ENCODE assay signal across 8 mouse cellular contexts in the genomic region with DNA sequence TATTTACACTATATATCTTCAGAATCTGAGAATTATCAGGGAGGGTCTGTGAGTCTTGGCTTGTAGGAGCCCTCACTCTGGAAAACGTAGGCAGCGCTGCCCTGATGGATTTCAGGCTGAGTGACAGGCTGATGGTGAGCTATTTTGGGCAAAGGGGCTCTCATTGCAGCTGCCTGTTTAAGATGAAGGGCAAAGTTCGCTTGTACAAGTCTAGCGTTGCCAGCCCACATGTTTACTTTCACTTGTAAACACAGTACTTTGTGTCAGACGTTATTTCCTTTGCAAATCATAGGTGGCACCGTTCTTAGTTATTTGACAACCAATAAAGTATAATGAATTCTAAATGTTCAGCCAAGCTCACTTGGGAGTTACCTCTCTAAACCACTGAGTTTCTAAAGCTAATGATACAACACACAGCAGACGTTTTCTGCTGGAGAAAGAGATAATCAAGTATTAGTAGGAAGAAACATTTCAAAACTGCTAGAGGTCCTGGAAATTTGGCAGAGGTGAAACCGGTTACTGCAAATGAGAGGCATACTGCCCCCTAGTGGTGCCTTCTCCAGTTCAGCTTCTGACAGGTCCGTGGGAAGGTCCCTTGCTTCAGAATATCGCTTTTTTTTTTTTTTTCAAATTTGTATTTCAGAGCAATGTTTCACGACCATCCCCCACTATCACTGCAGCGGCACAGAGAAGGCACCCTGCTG. TPM values are rescaled to one million over a fixed set of nuclear protein-coding genes. Genes with fewer than 3 reads are reported as not detected.
A peak's percentile ranks its signal among the peaks of the same experiment; 100 is the strongest.
DNase-seq lines count a peak whose midpoint lies in the region; ATAC-seq and TF ChIP-seq lines count a peak whose summit lies in the region.

No protein-coding gene starts in this region.

- 0 out of 2 replicates have a peak, but pooled peaks have one; percentile 20 for ATAC-seq in forebrain, postnatal 0 days
- 0 out of 2 replicates have a peak, but pooled peaks have one; percentile 27 for ATAC-seq in lung, embryonic 16.5 days (ENCODE audit: low read depth)

- H3K4me2 ChIP-seq in forebrain, postnatal 0 days (ENCODE audit: low read depth) = no peak overlapping the region
- H3K4me2 ChIP-seq in lung, embryonic 16.5 days (ENCODE audit: low read depth, low read length) = peak overlapping the region; percentile 44

- peak; percentile 78 for TF ChIP-seq CTCF in forebrain, postnatal 0 days (IDR thresholded peaks at IDR 0.05; ENCODE audit: low read depth)

- H3K27ac ChIP-seq in forebrain, postnatal 0 days (ENCODE audit: low read depth, low read length) = no peak overlapping the region
- H3K27ac ChIP-seq in lung, embryonic 16.5 days (ENCODE audit: low read length) = no peak overlapping the region

- intact Hi-C loops in heart, postnatal 36 days (cut with DNase I) = loop anchor here (1.0 kb wide), 2 partner anchors 48 to 148 kb away; a partner anchor contains a TSS

- no peaks in the 10 kb centered on the region for H3K4me1 ChIP-seq in forebrain, postnatal 0 days (ENCODE audit: insufficient read depth)
- peaks cover 17% of the 10 kb centered on the region for H3K4me1 ChIP-seq in lung, embryonic 16.5 days (replicated peaks; ENCODE audit: control insufficient read depth, insufficient read depth, low read length)

- WGBS in forebrain, postnatal 0 days = 12% methylated on average over 12 of the region's 12 CpGs
- 3% methylated on average over 12 of the region's 12 CpGs for WGBS in lung, embryonic 16.5 days

- no peak overlapping the region for H3K4me3 ChIP-seq in forebrain, postnatal 0 days (ENCODE audit: low read depth, low read length)
- H3K4me3 ChIP-seq in lung, embryonic 16.5 days (ENCODE audit: low read length) = peak overlapping the region; percentile 18

- DNase-seq in Muller cell, postnatal 12 days (ENCODE audit: inconsistent ontology term) = peak; percentile 79
- peak; percentile 75 to 80 for DNase-seq in cerebellum, adult 18-20 months
- DNase-seq in forebrain, postnatal 0 days = peak; percentile 80
- DNase-seq in heart, postnatal 36 days = peak; percentile 88 to 93
- peak; percentile 52 to 89 for DNase-seq in layer of hippocampus, adult 8-10 months (ENCODE audit: low spot score in 2 of 2)
- DNase-seq in retina, postnatal 1 day = peak; percentile 88
- DNase-seq in urinary bladder, adult 2 months (ENCODE audit: low spot score) = peak; percentile 40

- H3K27me3 ChIP-seq in forebrain, postnatal 0 days (ENCODE audit: insufficient read depth, low read length) = no peaks in the 10 kb centered on the region
- H3K27me3 ChIP-seq in lung, embryonic 16.5 days (ENCODE audit: control insufficient read depth, insufficient read depth, low read depth, low read length) = no peaks in the 10 kb centered on the region

- H3K9ac ChIP-seq in forebrain, postnatal 0 days = no peak overlapping the region
- no peak overlapping the region for H3K9ac ChIP-seq in lung, embryonic 16.5 days (ENCODE audit: low read length)

- no peaks in the 10 kb centered on the region for H3K36me3 ChIP-seq in forebrain, postnatal 0 days (ENCODE audit: insufficient read depth)
- no peaks in the 10 kb centered on the region for H3K36me3 ChIP-seq in lung, embryonic 16.5 days (ENCODE audit: control insufficient read depth, insufficient read depth, low read length)

- H3K9me3 ChIP-seq in forebrain, postnatal 0 days (ENCODE audit: low read length) = no peaks in the 10 kb centered on the region
- no peaks in the 10 kb centered on the region for H3K9me3 ChIP-seq in lung, embryonic 16.5 days (ENCODE audit: control insufficient read depth, low read length)

RNA-seq across cellular contexts. Expression of a gene that starts 47.7 kb away (rescaled TPM):
- total RNA-seq in forebrain, postnatal 0 days (2014; rRNA removed) = 15.9 and 20.1 TPM in 2 replicates
- 7.4 and 12.2 TPM in 2 replicates for polyA plus RNA-seq in forebrain, postnatal 0 days (2015; fragmentation: Nextera tagmentation; extraction: Ambion mirVana)
- total RNA-seq in heart, postnatal 36 days (2021) = 100 to 1,000 TPM; 634 to 793 TPM
- 10 to 100 TPM; 26.5 to 29.5 (median 28.1) TPM for total RNA-seq in layer of hippocampus, adult 8-10 months (2022)
- 28.3 and 33.4 TPM in 2 replicates for polyA plus RNA-seq in lung, embryonic 16.5 days (2015; fragmentation: Nextera tagmentation; extraction: Ambion mirVana)
- 67.3 and 73.8 TPM in 2 replicates for polyA plus RNA-seq in urinary bladder, adult 2 months (2012; rRNA removed)

RNA-seq across cellular contexts. Expression of a gene that starts 50.6 kb away (rescaled TPM):
- 0.29 and 0.85 TPM in 2 replicates for total RNA-seq in forebrain, postnatal 0 days (2014; rRNA removed)
- 0.25 and 0.36 TPM in 2 replicates for polyA plus RNA-seq in forebrain, postnatal 0 days (2015; fragmentation: Nextera tagmentation; extraction: Ambion mirVana)
- 10 to 100 TPM in 1 of 2 experiments, 1 to 10 TPM in 1; 6.7 to 11.9 TPM for total RNA-seq in heart, postnatal 36 days (2021)
- total RNA-seq in layer of hippocampus, adult 8-10 months (2022) = 1 to 10 TPM; 2.4 to 4.9 (median 3.6) TPM
- 0.28 and 0.33 TPM in 2 replicates for polyA plus RNA-seq in lung, embryonic 16.5 days (2015; fragmentation: Nextera tagmentation; extraction: Ambion mirVana)
- 18.0 and 31.9 TPM in 2 replicates for polyA plus RNA-seq in urinary bladder, adult 2 months (2012; rRNA removed)

Comparison
In these comparisons a context has a peak if more than half of its experiments do, and no peak if none do; other contexts are left out.
1. DNase-seq: peak in every context shown above with its lines; median percentile 90 in heart, postnatal 36 days; 88 in retina, postnatal 1 day; 80 in forebrain, postnatal 0 days; 79 in Muller cell, postnatal 12 days; 78 in cerebellum, adult 18-20 months; 70 in layer of hippocampus, adult 8-10 months; 40 in urinary bladder, adult 2 months.
2. RNA of a gene that starts 47.7 kb away (total RNA-seq): 634 to 793 TPM in heart, postnatal 36 days; 26.5 to 29.5 TPM in layer of hippocampus, adult 8-10 months and 15.9 to 20.1 TPM in forebrain, postnatal 0 days; every median in the first group is over 10 times any median in the second.